Mouse (Mus musculus) midbrain, embryonic 12.5 days (tissue): ENCODE data around the gene Hs3st5. TPM values are rescaled to one million over a fixed set of nuclear protein-coding genes. Genes with fewer than 3 reads are reported as not detected.
"Not testable (repeated sequence)": the region's sequence is repeated elsewhere in the genome, so short reads cannot be mapped to it uniquely, and the experiment has no call there.

Experiments
- ATAC-seq: fragments of 200-750 bp; cut with Nextera tagmentation; 2 replicates; pipeline ENCODE4 v1.8.0; 2017; ENCODE audit warnings: low read depth, moderate TSS enrichment, moderate library complexity; ENCODE audit not compliant: low FRiP score
- H3K27ac ChIP-seq: fragments of 300-500 bp; sonication (generic); replicated peaks from 2 replicates; pipeline ENCODE4 v1.5.1; 2016; ENCODE audit warnings: mild to moderate bottlenecking
- H3K27me3 ChIP-seq: fragments of 300-500 bp; sonication (generic); 2 replicates; pipeline ENCODE4 v1.6.1; 2016; ENCODE audit warnings: mild to moderate bottlenecking
- H3K36me3 ChIP-seq: fragments of 300-500 bp; sonication (generic); 2 replicates; pipeline ENCODE4 v1.6.1; 2016
- H3K4me1 ChIP-seq: fragments of 300-500 bp; sonication (generic); 2 replicates; pipeline ENCODE4 v1.6.1; 2016
- H3K4me2 ChIP-seq: fragments of 300-500 bp; sonication (generic); replicated peaks from 2 replicates; pipeline ENCODE4 v1.6.1; 2016; ENCODE audit warnings: mild to moderate bottlenecking, moderate library complexity
- H3K4me3 ChIP-seq: fragments of 300-500 bp; sonication (generic); 2 replicates; pipeline ENCODE4 v1.5.1; 2016; ENCODE audit warnings: mild to moderate bottlenecking
- H3K9ac ChIP-seq: fragments of 300-500 bp; sonication (generic); replicated peaks from 2 replicates; pipeline ENCODE4 v1.6.1; 2016; ENCODE audit warnings: mild to moderate bottlenecking, moderate library complexity
- H3K9me3 ChIP-seq: fragments of 300-500 bp; sonication (generic); 2 replicates; pipeline ENCODE4 v1.6.1; 2016; ENCODE audit warnings: mild to moderate bottlenecking
- WGBS: fragments of 180-500 bp; shearing (Covaris S2); methylation state at CpG from one replicate; pipeline ENCODE4 v1.1.7; 2016; 5-methylcytosine and 5-hydroxymethylcytosine counted together
- polyA plus RNA-seq: library from polyadenylated mRNA; unstranded; fragments of >200 nt; fragmentation: Nextera tagmentation; extraction: Ambion mirVana; gene quantifications from 2 replicates; pipeline ENCODE4 v1.2.1, GENCODE M21; 2016

Hs3st5 gene
- polyA plus RNA-seq, 1 experiment from 2014 or later = 7.6 TPM

- peaks cover 12% of the 10 kb centered on the region for H3K4me1 ChIP-seq
- H3K4me2 ChIP-seq = peak overlapping the region; percentile 96
- no peak for ATAC-seq
- no peaks in the 10 kb centered on the region for H3K36me3 ChIP-seq
- H3K4me3 ChIP-seq = peak overlapping the region; percentile 74
- H3K27me3 ChIP-seq = peaks cover 38% of the 10 kb centered on the region
- H3K27ac ChIP-seq = no peak overlapping the region
- under 1% methylated on average over 18 of the region's 18 CpGs for WGBS
- H3K9me3 ChIP-seq = no peaks in the 10 kb centered on the region
- H3K9ac ChIP-seq = peak overlapping the region; percentile 65
Observed at GRCm38 (mm10) chr10:36507991-36508546, 1.5 kb downstream of the Hs3st5 start.

GRCm38 (mm10) chr10:36509477-36509876 lies 2.9 kb downstream of the Hs3st5 start:
- peaks cover 12% of the 10 kb centered on the region for H3K4me1 ChIP-seq
- peak overlapping the region; percentile 17 for H3K4me2 ChIP-seq
- no peaks in the 10 kb centered on the region for H3K36me3 ChIP-seq
- no peak overlapping the region for H3K27ac ChIP-seq
- no peak overlapping the region for H3K9ac ChIP-seq
- WGBS = 46% methylated on average over 4 of the region's 4 CpGs
- no peaks in the 10 kb centered on the region for H3K9me3 ChIP-seq
- ATAC-seq = no peak
- H3K4me3 ChIP-seq = 0 out of 2 replicates have a peak overlapping the region, but pooled peaks have one; percentile 12
- H3K27me3 ChIP-seq = peaks cover 35% of the 10 kb centered on the region

GRCm38 (mm10) chr10:36523881-36524280 lies 17.3 kb downstream of the Hs3st5 start:
- ATAC-seq = no peak
- Histone ChIP-seq H3K9ac (no peak overlapping the region), H3K4me1 (no peaks in the 10 kb centered on the region), H3K4me2 (no peak overlapping the region), H3K36me3 (no peaks in the 10 kb centered on the region), H3K4me3 (no peak overlapping the region), H3K27ac (no peak overlapping the region), H3K27me3 (no peaks in the 10 kb centered on the region), H3K9me3 (no peaks in the 10 kb centered on the region)

GRCm38 (mm10) chr10:36533633-36534335 lies 27.2 kb downstream of the Hs3st5 start:
- Histone ChIP-seq H3K4me3 (no peak overlapping the region), H3K27me3 (no peaks in the 10 kb centered on the region), H3K4me1 (peaks cover 6% of the 10 kb centered on the region; the same call in 1 of the 2 replicates), H3K9me3 (no peaks in the 10 kb centered on the region), H3K9ac (no peak overlapping the region), H3K36me3 (no peaks in the 10 kb centered on the region), H3K27ac (no peak overlapping the region), H3K4me2 (no peak overlapping the region)
- WGBS = 24% methylated on average over 4 of the region's 4 CpGs
- ATAC-seq = peak; percentile 70; the same call in 1 of the 2 replicates

GRCm38 (mm10) chr10:36546622-36547021 lies 40.0 kb downstream of the Hs3st5 start:
- Histone ChIP-seq H3K4me2 (no peak overlapping the region), H3K9ac (no peak overlapping the region), H3K4me3 (no peak overlapping the region), H3K27ac (no peak overlapping the region), H3K36me3 (no peaks in the 10 kb centered on the region), H3K27me3 (no peaks in the 10 kb centered on the region), H3K9me3 (no peaks in the 10 kb centered on the region), H3K4me1 (no peaks in the 10 kb centered on the region)
- peak; percentile 47; the same call in 1 of the 2 replicates for ATAC-seq
- 27% methylated on average over 2 of the region's 2 CpGs for WGBS

GRCm38 (mm10) chr10:36547713-36548112 lies 41.1 kb downstream of the Hs3st5 start:
- not testable (repeated sequence) for H3K27ac ChIP-seq, H3K27me3 ChIP-seq, H3K4me1 ChIP-seq, H3K4me3 ChIP-seq, H3K9ac ChIP-seq, ATAC-seq, H3K4me2 ChIP-seq, H3K9me3 ChIP-seq, H3K36me3 ChIP-seq
- 78% methylated on average over 1 of the region's 1 CpGs for WGBS

GRCm38 (mm10) chr10:36554057-36554456 lies 47.4 kb downstream of the Hs3st5 start:
- Histone ChIP-seq H3K9ac (no peak overlapping the region), H3K4me3 (no peak overlapping the region), H3K9me3 (no peaks in the 10 kb centered on the region), H3K27ac (no peak overlapping the region), H3K36me3 (no peaks in the 10 kb centered on the region), H3K27me3 (no peaks in the 10 kb centered on the region), H3K4me1 (no peaks in the 10 kb centered on the region), H3K4me2 (no peak overlapping the region)
- ATAC-seq = no peak
- 76% methylated on average over 4 of the region's 4 CpGs for WGBS

GRCm38 (mm10) chr10:36554941-36555888 lies 48.6 kb downstream of the Hs3st5 start:
- peak; percentile 91 for ATAC-seq
- Histone ChIP-seq H3K9me3 (no peaks in the 10 kb centered on the region), H3K4me3 (no peak overlapping the region), H3K4me1 (no peaks in the 10 kb centered on the region), H3K27ac (peak overlapping the region; percentile 57; the same call in 1 of the 2 replicates), H3K27me3 (no peaks in the 10 kb centered on the region), H3K9ac (no peak overlapping the region), H3K36me3 (no peaks in the 10 kb centered on the region), H3K4me2 (no peak overlapping the region)
- 70% methylated on average over 6 of the region's 6 CpGs for WGBS

GRCm38 (mm10) chr10:36556128-36556527 lies 49.5 kb downstream of the Hs3st5 start:
- no peaks in the 10 kb centered on the region for H3K27me3 ChIP-seq
- 62% methylated on average over 2 of the region's 2 CpGs for WGBS
- no peaks in the 10 kb centered on the region for H3K9me3 ChIP-seq
- no peak overlapping the region for H3K9ac ChIP-seq
- H3K4me1 ChIP-seq = no peaks in the 10 kb centered on the region
- H3K27ac ChIP-seq = no peak overlapping the region
- no peaks in the 10 kb centered on the region for H3K36me3 ChIP-seq
- H3K4me3 ChIP-seq = no peak overlapping the region
- ATAC-seq = peak; percentile 39; the same call in 1 of the 2 replicates
- H3K4me2 ChIP-seq = no peak overlapping the region

GRCm38 (mm10) chr10:36557673-36558072 lies 51.1 kb downstream of the Hs3st5 start:
- Histone ChIP-seq H3K9ac (no peak overlapping the region), H3K36me3 (no peaks in the 10 kb centered on the region), H3K27ac (no peak overlapping the region), H3K27me3 (no peaks in the 10 kb centered on the region), H3K9me3 (no peaks in the 10 kb centered on the region), H3K4me3 (no peak overlapping the region), H3K4me1 (no peaks in the 10 kb centered on the region), H3K4me2 (no peak overlapping the region)
- ATAC-seq = no peak
- 93% methylated on average over 6 of the region's 6 CpGs for WGBS

GRCm38 (mm10) chr10:36558736-36559135 lies 52.1 kb downstream of the Hs3st5 start:
- WGBS = 92% methylated on average over 5 of the region's 5 CpGs

GRCm38 (mm10) chr10:36567258-36567657 lies 60.6 kb downstream of the Hs3st5 start:
- Histone ChIP-seq H3K4me2 (no peak overlapping the region), H3K36me3 (no peaks in the 10 kb centered on the region), H3K4me3 (no peak overlapping the region), H3K4me1 (peaks cover 12% of the 10 kb centered on the region; the same call in 1 of the 2 replicates), H3K9ac (no peak overlapping the region), H3K27ac (peak overlapping the region; percentile 72), H3K9me3 (no peaks in the 10 kb centered on the region), H3K27me3 (no peaks in the 10 kb centered on the region)
- WGBS = 17% methylated on average over 2 of the region's 2 CpGs
- peak; percentile 89 for ATAC-seq

More at GRCm38 (mm10) chr10:36558736-36559135, 52.1 kb downstream of the Hs3st5 start:
- Histone ChIP-seq H3K27me3 (no peaks in the 10 kb centered on the region), H3K4me3 (no peak overlapping the region), H3K27ac (no peak overlapping the region), H3K9ac (no peak overlapping the region), H3K4me2 (no peak overlapping the region), H3K9me3 (no peaks in the 10 kb centered on the region), H3K4me1 (no peaks in the 10 kb centered on the region), H3K36me3 (no peaks in the 10 kb centered on the region)
- ATAC-seq = no peak
